Mouse (Mus musculus) embryonic facial prominence, embryonic 14.5 days (tissue): ENCODE results near the gene St6galnac1. TPM values are rescaled to one million over a fixed set of nuclear protein-coding genes. Genes with fewer than 3 reads are reported as not detected.

ENCODE experiments used
- ATAC-seq: fragments of 200-750 bp; cut with Nextera tagmentation; 2 replicates; pipeline ENCODE4 v1.8.0; 2017; ENCODE audit warnings: low read depth, moderate number of reproducible peaks, moderate TSS enrichment
- DNase-seq: peaks from one replicate; pipeline ENCODE4 v3.0.0-alpha.2; 2015; ENCODE audit warnings: low spot score
- H3K27ac ChIP-seq: fragments of 300-500 bp; sonication (generic); replicated peaks from 2 replicates; pipeline ENCODE4 v1.5.1; 2014; ENCODE audit warnings: low read depth, mild to moderate bottlenecking, low read length, moderate library complexity
- H3K27me3 ChIP-seq: fragments of 300-500 bp; sonication (generic); replicated peaks from 2 replicates; pipeline ENCODE4 v1.6.1; 2014; ENCODE audit warnings: low read length; ENCODE audit not compliant: control insufficient read depth, insufficient read depth
- H3K36me3 ChIP-seq: fragments of 300-500 bp; sonication (generic); 2 replicates; pipeline ENCODE4 v1.6.1; 2014; ENCODE audit warnings: low read length, mixed read lengths; ENCODE audit not compliant: control insufficient read depth, insufficient read depth
- H3K4me1 ChIP-seq: fragments of 300-500 bp; sonication (generic); 2 replicates; pipeline ENCODE4 v1.6.1; 2014; ENCODE audit warnings: antibody characterized with exemption, low read length; ENCODE audit not compliant: control insufficient read depth, insufficient read depth
- H3K4me2 ChIP-seq: fragments of 300-500 bp; sonication (generic); 2 replicates; pipeline ENCODE4 v1.6.1; 2014; ENCODE audit warnings: low read depth, mild to moderate bottlenecking, low read length, moderate library complexity, mixed read lengths
- H3K4me3 ChIP-seq: fragments of 300-500 bp; sonication (generic); 2 replicates; pipeline ENCODE4 v1.5.1; 2014; ENCODE audit warnings: low read depth, mild to moderate bottlenecking, low read length
- H3K9ac ChIP-seq: fragments of 300-500 bp; sonication (generic); 2 replicates; pipeline ENCODE4 v1.6.1; 2014; ENCODE audit warnings: low read depth, mild to moderate bottlenecking, low read length, moderate library complexity, mixed read lengths
- H3K9me3 ChIP-seq: fragments of 300-500 bp; sonication (generic); 2 replicates; pipeline ENCODE4 v1.6.1; 2016; ENCODE audit warnings: low read length; ENCODE audit not compliant: control insufficient read depth
- WGBS: fragments of 180-500 bp; shearing (Covaris S2); extraction: QIAGEN DNeasy Blood & Tissue Kit; methylation state at CpG from one replicate; pipeline ENCODE4 v1.1.7; 2014; 5-methylcytosine and 5-hydroxymethylcytosine counted together
- polyA plus RNA-seq: library from polyadenylated mRNA; unstranded; fragments of >200 nt; fragmentation: Nextera tagmentation; extraction: Ambion mirVana; gene quantifications from 2 replicates; pipeline ENCODE4 v1.2.1, GENCODE M21; 2014

St6galnac1 gene
- polyA plus RNA-seq, 1 experiment from 2014 or later: 0.11 TPM

GRCm38 (mm10) chr11:116799364-116799763 is 24.1 kb upstream of the St6galnac1 start:
- Histone ChIP-seq H3K4me1 (no peaks in the 10 kb centered on the region), H3K9me3 (no peaks in the 10 kb centered on the region), H3K9ac (no peak overlapping the region), H3K27me3 (no peaks in the 10 kb centered on the region), H3K4me2 (no peak overlapping the region), H3K4me3 (no peak overlapping the region), H3K27ac (no peak overlapping the region), H3K36me3 (no peaks in the 10 kb centered on the region)
- WGBS: 82% methylated on average over 5 of the region's 5 CpGs
- ATAC-seq: no peak
- no peak for DNase-seq

- no peaks in the 10 kb centered on the region for H3K27me3 ChIP-seq
- WGBS: 83% methylated on average over 10 of the region's 10 CpGs
- 0 out of 2 replicates have a peak, but pooled peaks cover 3% of the 10 kb centered on the region for H3K4me1 ChIP-seq
- no peaks in the 10 kb centered on the region for H3K36me3 ChIP-seq
- H3K27ac ChIP-seq: no peak overlapping the region
- DNase-seq (no peak), ATAC-seq (no peak)
- no peaks in the 10 kb centered on the region for H3K9me3 ChIP-seq
- H3K4me3 ChIP-seq: no peak overlapping the region
- no peak overlapping the region for H3K4me2 ChIP-seq
- H3K9ac ChIP-seq: no peak overlapping the region
Measured at GRCm38 (mm10) chr11:116784221-116784620, 8.9 kb upstream of the St6galnac1 start.

GRCm38 (mm10) chr11:116782737-116783145 is 7.4 kb upstream of the St6galnac1 start:
- 0 out of 2 replicates have a peak, but pooled peaks cover 3% of the 10 kb centered on the region for H3K4me1 ChIP-seq
- WGBS: 59% methylated on average over 9 of the region's 9 CpGs
- no peaks in the 10 kb centered on the region for H3K36me3 ChIP-seq
- no peaks in the 10 kb centered on the region for H3K9me3 ChIP-seq
- no peak overlapping the region for H3K9ac ChIP-seq
- no peaks in the 10 kb centered on the region for H3K27me3 ChIP-seq
- H3K4me2 ChIP-seq: no peak overlapping the region
- no peak for ATAC-seq
- DNase-seq: peak; percentile 9
- H3K27ac ChIP-seq: no peak overlapping the region
- H3K4me3 ChIP-seq: no peak overlapping the region

- WGBS: 37% methylated on average over 2 of the region's 2 CpGs
- DNase-seq (peak; percentile 17), ATAC-seq (no peak)
- no peaks in the 10 kb centered on the region for H3K4me1 ChIP-seq
- H3K27me3 ChIP-seq: no peaks in the 10 kb centered on the region
- no peak overlapping the region for H3K27ac ChIP-seq
- H3K36me3 ChIP-seq: no peaks in the 10 kb centered on the region
- no peak overlapping the region for H3K4me2 ChIP-seq
- H3K9ac ChIP-seq: no peak overlapping the region
- H3K9me3 ChIP-seq: no peaks in the 10 kb centered on the region
- no peak overlapping the region for H3K4me3 ChIP-seq
Measured at GRCm38 (mm10) chr11:116773205-116773604, 2.1 kb downstream of the St6galnac1 start.

- Histone ChIP-seq H3K4me1 (no peaks in the 10 kb centered on the region), H3K9me3 (no peaks in the 10 kb centered on the region), H3K9ac (no peak overlapping the region), H3K27ac (no peak overlapping the region), H3K4me2 (no peak overlapping the region), H3K36me3 (no peaks in the 10 kb centered on the region), H3K27me3 (no peaks in the 10 kb centered on the region), H3K4me3 (no peak overlapping the region)
- DNase-seq (no peak), ATAC-seq (no peak)
- WGBS: 82% methylated on average over 5 of the region's 5 CpGs
Measured at GRCm38 (mm10) chr11:116769873-116770272, 5.4 kb downstream of the St6galnac1 start.

GRCm38 (mm10) chr11:116764946-116765345 is 10.4 kb downstream of the St6galnac1 start:
- Histone ChIP-seq H3K27me3 (no peaks in the 10 kb centered on the region), H3K36me3 (no peaks in the 10 kb centered on the region), H3K4me3 (no peak overlapping the region), H3K27ac (no peak overlapping the region), H3K9me3 (no peaks in the 10 kb centered on the region), H3K4me2 (no peak overlapping the region), H3K9ac (no peak overlapping the region), H3K4me1 (no peaks in the 10 kb centered on the region)
- DNase-seq (no peak), ATAC-seq (no peak)
- WGBS: 94% methylated on average over 2 of the region's 2 CpGs

GRCm38 (mm10) chr11:116764346-116764745 is 11.0 kb downstream of the St6galnac1 start:
- ATAC-seq (no peak), DNase-seq (no peak)
- WGBS: 86% methylated on average over 7 of the region's 7 CpGs
- no peaks in the 10 kb centered on the region for H3K4me1 ChIP-seq
- H3K9me3 ChIP-seq: no peaks in the 10 kb centered on the region
- no peak overlapping the region for H3K27ac ChIP-seq
- H3K9ac ChIP-seq: no peak overlapping the region
- no peaks in the 10 kb centered on the region for H3K36me3 ChIP-seq
- no peaks in the 10 kb centered on the region for H3K27me3 ChIP-seq
- H3K4me3 ChIP-seq: no peak overlapping the region
- H3K4me2 ChIP-seq: no peak overlapping the region

GRCm38 (mm10) chr11:116755191-116755590 is 20.1 kb downstream of the St6galnac1 start:
- Histone ChIP-seq H3K36me3 (no peaks in the 10 kb centered on the region), H3K27ac (no peak overlapping the region), H3K9me3 (no peaks in the 10 kb centered on the region), H3K4me1 (no peaks in the 10 kb centered on the region), H3K9ac (no peak overlapping the region), H3K4me3 (no peak overlapping the region), H3K27me3 (no peaks in the 10 kb centered on the region), H3K4me2 (no peak overlapping the region)
- 83% methylated on average over 4 of the region's 4 CpGs for WGBS
- ATAC-seq: no peak
- DNase-seq: no peak

- Histone ChIP-seq H3K4me3 (no peak overlapping the region), H3K4me1 (no peaks in the 10 kb centered on the region), H3K27ac (no peak overlapping the region), H3K9me3 (no peaks in the 10 kb centered on the region), H3K36me3 (no peaks in the 10 kb centered on the region), H3K9ac (no peak overlapping the region), H3K27me3 (no peaks in the 10 kb centered on the region), H3K4me2 (no peak overlapping the region)
- 81% methylated on average over 5 of the region's 5 CpGs for WGBS
- DNase-seq: no peak
- no peak for ATAC-seq
Measured at GRCm38 (mm10) chr11:116753674-116754470, 21.4 kb downstream of the St6galnac1 start.
